Mouse (Mus musculus): ENCODE data around the gene Adgrd1.
A peak's percentile ranks its signal among the peaks of the same experiment; 100 is the strongest.

Gene Adgrd1

DNA sequence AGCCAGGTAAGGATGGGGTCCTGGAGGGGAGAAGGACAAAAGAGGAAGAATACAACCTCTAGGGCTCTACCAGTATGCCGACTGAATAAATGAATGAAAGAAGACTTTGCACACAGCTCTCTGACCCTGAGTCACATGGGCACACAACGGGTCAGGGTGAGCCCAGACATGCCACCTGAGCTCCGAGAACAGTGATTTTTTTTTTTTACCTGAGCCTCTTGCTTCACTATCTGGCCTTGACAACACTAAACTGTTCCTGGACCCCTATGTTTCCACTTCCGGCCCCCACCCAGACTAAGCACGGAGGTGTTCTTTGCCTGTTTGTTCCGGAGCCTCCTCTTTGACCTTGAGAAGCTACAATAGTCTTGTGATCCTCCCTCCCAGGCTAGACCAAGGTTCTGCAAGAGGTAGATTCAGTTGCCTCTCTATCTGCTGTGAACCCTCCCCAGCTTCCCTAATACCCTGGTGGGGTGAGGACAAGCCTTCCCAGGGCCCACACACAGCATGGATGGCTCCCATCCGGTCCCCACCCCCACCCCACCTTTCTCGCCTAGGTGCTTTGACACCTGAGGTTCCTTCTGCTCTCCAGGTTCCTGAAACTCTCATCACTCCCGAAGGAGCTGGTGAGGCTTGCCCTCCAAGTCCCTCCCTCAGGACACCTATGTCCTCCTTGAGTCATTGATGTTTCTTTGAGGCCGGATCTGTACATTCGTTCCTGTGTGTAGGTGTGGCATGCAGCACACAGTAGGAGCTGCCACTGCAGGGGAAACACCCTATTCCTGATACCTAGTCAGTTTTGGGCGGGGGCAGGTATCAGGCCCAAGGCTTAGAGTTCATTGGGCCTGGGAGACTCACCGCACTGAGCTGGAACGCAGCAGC lies 58.7 kb downstream of the Adgrd1 start:
- DNase-seq (ENCODE audit: inconsistent ontology term), result no peak

DNA sequence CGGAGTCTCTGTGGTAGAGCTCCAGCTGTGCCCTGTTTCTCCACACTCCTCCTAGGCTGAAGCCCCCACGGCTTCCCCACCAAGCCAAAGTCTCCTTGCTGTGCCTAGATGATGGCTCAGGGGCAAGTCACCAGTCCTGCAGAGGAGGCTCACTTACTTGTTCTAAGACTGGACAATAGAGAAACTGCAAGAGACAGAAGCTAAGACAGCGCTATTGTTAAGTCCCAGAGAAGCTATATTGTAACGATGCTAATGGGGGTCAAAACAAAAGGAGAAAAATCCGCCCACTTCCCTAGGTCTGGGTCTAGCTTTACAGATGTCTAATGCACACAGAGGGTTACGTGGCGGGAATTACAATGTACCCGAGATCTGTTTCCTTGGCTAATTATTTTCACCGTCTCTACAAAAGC lies 59.4 kb downstream of the Adgrd1 start:
- no peak for DNase-seq (ENCODE audit: inconsistent ontology term)

DNA sequence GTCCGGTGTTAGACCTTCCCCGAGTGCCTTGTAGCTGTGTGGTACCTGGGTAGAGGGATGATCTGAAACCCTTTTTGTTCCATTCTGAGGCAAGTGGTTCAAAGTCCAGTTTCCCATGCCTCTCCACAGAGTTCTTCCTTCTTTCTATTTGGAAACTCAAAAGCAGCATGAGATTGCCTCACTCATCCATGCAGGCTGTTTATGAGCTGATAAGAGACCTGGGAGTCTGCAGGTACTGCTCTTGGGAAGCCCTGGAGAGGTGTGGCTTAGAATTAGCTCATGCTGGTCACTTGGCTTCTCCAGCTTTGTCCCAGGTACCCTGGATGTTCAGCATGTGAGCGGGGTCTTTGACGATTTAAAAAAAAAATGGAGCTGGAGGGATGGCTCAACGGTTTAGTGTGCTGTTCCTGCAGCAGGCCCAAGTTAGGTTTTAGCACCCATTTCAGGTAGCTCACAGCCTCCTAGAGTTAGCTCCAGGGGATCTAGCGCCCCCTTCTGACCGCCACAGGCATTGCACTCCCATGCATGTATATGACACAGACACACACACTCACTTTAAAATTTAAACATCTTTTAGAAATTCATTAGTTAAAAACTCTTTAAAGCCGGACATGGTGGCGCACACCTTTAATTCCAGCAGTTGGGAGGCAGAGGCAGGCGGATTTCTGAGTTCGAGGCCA lies 65.0 kb downstream of the Adgrd1 start:
- DNase-seq (ENCODE audit: inconsistent ontology term), result no peak

DNA sequence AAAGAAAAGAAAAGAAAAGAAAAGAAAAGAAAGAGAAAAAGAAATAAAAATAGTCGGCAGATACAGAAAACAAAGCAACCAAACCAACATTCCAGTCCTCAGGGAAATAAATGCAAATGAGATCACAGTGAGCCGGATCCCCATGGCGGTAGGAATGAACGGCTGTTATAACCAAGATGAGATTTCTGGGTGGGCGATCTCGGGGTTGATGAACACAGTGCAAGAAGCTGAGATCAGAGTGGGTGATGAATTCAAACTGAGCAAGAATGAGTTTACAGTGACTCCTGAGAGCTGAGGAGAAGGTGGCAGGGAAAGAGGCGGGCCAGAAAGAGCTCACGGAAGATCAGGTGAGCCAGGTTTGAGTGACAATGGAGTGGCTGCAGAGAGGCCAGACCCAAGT lies 66.9 kb downstream of the Adgrd1 start:
- no peak for DNase-seq (ENCODE audit: inconsistent ontology term)

DNA sequence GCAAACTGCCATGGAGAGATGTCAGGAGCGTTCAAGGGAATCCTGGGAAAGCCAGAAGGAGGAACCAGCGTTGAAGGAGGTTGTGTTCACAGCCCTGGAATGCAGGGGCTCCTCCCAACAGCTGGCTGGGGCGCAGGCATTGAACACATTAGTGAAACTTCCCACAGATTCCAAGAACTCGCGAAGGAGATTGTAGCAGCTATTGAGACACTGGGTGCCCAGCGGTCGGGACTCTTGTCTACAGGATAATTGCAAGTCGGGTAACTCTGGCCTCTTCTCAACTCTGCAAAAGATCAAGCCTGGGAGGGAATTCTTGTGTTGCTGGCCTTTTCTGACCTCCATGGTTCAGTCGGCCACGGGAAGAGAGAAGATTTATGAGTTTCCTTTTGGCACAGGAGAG lies 67.5 kb downstream of the Adgrd1 start:
- peak; percentile 7 for DNase-seq (ENCODE audit: inconsistent ontology term)

DNA sequence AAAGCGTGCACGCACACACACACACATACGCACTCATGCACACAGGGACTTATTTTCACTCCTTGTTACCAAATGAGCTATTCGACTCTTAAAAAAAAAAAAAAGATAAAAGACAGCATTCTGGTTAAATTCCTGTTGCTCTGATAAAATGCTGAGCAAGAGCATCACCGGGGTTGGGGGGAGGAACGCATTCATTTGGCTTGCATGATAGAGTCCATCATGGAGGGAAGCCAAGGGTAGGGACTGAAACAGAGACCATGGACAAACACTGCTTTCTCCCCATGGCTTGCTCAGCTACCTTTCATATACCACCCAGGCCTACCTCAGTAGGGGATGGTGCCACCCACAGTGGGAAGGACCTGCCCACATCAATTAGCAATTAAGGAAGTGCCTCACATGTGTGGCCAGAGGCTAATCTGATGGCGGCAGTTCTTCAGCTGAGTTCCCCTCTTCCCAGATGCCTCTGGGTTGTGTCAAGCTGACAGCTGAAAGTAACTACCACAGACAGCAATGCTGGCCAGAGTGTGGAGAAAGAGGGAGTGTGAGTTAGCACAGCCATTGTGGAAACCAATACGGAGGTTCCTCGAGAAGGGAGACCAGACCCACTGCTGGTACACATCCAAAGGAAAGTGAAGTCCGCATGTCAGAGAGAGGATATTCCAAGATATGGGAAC lies 68.5 kb downstream of the Adgrd1 start:
- no peak for DNase-seq (ENCODE audit: inconsistent ontology term)

DNA sequence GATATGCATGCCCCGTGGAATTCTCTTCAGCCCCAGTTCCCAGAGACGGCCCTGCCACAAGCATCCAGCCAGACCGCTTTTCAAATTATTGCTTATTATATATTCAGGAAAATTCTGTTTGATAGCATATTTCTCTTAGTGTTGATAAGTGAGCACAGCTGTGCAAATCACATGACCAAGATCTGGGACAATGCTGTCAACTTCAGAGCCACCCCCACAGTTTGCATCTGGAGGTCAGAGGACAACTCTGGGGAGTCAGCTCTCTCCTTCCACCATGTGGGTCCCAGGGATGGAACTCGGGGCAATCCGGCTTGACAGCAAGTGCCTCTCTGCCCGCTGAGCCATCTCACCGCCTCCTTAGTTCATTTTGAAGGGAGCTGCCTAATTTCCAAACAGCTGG lies 69.0 kb downstream of the Adgrd1 start:
- no peak for DNase-seq (ENCODE audit: inconsistent ontology term)

DNA sequence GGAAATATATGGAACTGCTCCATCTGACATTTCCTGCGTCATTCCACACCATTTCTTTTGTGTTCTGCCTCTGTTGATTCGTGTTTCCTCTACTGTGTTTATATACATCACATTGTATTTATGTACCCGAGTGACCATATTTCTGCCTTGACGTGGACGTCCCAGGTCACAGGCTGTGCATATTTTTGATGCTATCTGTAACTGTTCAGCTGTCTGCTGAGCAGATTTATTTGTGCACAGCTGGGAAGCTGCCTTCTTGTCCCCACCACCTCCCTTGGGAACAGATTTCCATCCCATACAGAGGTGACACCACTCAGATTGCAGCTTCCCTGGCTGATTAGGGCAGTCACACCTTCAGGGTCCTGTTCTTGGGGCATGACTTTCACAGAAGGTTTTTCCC lies 72.5 kb downstream of the Adgrd1 start:
- no peak for DNase-seq (ENCODE audit: inconsistent ontology term)

DNA sequence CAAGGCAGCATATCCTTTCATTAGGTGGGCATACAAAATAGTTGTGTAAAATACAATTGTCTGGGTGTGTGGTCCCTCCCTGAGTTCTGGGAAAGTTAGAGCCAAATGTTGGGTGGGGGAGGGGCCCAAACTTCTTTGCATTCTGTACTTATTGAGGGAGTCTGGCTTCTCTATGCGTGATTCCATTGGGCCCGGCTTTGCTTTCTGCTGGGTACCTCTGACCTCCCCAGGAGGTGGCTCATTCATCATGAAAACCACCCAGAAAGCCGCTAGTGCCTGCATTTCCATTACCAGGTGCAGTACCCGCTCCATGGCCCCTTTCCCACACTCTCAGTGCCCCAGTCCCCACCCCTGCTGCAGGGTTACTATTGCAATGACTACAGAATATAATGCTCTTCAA lies 73.0 kb downstream of the Adgrd1 start:
- no peak for DNase-seq (ENCODE audit: inconsistent ontology term)

DNA sequence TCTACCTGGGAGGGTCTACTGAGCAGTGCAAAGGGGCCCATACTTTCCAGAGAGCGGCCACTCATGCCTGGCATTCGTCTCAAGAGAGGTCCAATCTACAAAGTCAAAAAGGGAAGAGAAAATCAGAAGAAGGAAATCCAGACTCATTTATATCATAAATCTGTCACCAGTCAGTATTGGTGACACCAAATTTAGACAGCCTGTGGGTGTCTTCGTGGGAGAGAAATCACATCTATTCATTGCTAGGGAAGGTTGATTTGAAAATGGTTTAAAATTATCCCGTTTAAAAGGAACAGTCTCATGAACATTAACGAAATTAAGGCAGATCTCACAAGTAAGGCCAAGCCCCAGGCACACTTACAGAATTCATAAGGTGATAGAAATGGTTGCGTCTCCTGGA lies 76.0 kb downstream of the Adgrd1 start:
- no peak for DNase-seq (ENCODE audit: inconsistent ontology term)

DNA sequence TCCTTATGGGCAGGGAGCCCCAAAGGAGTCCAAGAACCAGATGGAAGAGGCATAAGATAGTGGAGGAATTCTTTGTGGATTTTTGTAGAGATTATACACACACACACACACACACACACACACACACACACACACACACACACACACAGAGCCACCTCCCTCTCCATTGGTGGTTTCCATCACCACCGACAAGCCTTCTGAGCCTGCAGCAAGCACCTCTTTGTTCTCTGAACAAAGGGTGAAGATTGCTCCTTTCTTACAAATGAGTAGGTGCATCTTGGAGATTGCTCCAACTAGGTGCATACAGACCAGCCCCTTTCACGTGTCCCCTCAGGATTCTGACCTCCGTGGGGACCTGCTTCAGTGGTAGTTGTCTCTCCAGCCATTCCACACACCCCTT lies 79.4 kb downstream of the Adgrd1 start:
- no peak for DNase-seq (ENCODE audit: inconsistent ontology term)

DNA sequence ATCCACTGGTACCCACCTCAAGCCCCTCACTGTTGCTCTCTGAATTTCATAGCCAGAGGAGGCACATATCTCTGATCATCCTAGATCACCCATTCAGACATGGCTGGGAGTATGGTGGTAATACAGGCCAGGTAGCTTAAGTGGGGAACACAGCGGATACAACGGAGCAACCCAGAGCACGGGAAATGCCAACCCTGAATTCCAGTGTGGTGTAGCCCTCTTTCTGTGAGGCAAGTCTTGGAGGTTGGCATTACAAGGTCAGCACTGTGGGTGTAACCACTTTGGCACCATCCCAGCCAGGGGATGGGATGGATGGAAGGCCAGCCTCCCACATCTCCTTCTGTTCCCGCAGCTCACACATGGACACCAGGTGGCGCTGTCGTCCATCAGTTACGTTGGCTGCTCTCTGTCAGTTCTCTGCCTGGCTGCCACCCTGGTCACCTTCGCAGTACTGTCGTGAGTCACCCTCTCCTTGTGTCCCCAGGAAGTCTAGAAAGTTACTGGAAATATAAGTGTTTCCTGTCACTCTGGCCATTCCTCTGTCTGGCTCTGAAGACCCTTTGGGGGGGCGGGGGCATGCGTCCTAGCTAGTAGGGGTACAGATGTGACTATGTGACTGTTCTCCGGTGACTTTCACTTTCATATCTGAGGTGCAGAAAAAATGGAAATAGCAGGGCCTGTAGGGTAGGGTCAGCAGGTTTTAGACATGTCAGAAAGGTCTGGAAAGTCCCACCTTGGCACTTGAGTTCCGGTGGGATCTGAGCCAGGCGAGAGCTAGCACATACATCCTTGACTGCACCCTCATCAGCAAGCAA lies 81.4 kb downstream of the Adgrd1 start:
- DNase-seq (ENCODE audit: inconsistent ontology term), result peak; percentile 77

DNA sequence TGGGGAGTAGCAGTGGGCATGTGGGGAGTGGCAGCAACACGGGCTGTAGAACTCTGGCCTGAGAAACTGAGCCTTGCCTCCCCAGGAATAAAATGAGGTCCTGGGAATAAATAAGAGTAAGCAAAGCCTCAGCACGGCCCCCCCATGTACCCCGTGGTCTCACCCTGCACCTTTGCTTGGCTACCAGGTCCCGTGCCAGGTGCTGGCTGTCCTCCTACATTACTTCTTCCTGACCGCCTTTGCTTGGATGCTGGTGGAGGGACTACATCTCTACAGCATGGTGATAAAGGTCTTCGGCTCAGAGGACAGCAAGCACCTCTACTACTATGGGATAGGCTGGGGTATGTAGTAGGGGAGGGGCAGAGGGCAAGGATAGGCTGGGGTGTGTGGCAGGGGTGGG lies 82.8 kb downstream of the Adgrd1 start:
- DNase-seq (ENCODE audit: inconsistent ontology term), result no peak

DNA sequence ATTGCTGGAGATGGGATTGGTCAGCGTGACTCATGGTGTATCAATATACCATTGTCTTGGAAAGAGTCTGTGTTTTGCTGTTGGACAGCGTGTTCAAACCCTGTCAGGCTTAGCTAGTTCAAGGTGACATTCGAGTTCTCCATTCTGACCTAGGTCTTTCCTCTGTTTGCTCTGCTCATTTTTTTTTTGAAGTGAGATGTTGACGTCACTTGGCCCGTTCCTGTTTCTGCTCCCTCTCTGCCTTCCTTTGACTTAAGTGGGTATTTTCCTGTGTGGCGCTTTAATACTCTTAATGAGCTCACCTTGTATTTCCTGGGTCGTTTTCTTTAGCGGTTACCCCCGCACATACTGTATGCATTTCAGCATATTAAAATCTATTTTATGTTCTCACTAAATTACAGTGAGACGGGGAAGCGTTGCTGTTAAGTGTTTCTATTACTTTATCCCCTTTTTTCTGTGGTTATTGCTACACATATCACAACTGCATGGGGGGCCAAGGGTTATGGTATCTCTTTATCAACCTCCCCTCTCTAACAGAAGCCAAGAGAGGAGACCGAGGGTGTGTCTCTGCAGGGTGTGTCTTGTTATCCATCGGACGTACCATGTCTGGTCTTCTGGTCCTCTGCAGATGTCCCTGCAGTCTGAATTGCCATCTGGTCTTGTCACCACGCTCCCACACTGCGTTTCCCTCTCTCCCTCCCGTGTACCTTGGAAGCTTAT lies 83.6 kb downstream of the Adgrd1 start:
- no peak for DNase-seq (ENCODE audit: inconsistent ontology term)

DNA sequence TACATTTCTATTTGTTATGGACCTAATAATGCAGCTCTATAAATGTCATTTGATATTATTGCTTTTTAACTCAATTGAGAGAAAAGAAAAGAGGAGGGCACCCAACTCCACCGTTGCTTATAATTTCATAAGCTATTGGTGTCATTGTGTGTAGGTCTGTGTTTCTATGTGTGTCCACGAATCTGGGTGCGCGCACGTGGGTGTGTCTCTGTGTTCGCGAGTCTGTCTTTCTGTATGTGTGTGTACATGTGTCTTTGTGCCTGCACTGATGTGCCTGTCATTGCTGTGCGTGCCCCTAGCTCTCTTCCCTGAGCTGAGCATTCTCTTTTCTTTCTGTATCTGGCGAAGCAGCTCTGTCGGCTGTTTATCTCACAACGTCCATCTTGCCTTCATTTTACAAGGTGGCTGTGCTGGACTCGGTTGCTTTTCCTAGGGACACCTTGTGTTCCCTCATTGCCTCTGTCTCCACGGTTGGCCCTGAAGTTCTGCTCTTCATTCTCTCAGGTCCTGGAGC lies 84.2 kb downstream of the Adgrd1 start:
- DNase-seq (ENCODE audit: inconsistent ontology term), result no peak

DNA sequence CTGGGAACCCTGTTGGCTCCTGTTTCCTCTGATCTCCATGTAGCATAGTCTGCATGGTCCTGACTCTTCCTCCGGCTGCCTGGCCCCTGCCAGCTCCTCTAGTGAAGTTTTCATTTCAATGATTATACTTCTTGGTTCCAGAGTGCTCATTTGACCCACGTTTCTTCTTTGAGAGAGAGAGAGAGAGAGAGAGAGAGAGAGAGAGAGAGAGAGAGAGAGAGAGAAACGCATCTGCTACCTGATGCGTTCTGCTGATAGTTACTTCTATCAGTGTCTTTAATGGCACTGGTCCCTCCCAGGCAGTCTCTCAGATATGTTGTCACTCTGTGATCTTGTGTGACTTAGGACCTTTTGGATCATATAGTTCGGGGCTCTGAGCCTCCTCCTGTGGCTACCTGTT lies 84.9 kb downstream of the Adgrd1 start:
- no peak for DNase-seq (ENCODE audit: inconsistent ontology term)

DNA sequence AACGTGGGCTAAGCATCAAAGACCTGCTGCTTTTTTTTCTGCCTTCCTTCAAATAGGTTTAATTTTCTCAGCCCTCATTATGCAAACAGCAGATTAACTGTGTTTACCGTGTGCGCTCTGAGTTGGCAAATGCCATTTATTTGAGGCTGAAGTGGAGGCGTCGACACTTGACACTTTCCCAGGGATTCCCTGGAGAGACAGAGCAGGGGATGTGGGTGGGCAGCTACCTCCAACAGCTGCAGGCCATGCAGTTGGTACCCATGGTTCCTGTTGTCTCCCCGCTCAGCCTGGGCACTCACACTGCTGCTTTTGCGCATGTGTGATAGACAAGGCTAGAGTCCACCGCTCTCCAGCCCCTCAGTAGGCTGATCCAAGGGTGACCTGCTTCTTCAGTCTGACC lies 86.0 kb downstream of the Adgrd1 start:
- DNase-seq (ENCODE audit: inconsistent ontology term), result no peak

DNA sequence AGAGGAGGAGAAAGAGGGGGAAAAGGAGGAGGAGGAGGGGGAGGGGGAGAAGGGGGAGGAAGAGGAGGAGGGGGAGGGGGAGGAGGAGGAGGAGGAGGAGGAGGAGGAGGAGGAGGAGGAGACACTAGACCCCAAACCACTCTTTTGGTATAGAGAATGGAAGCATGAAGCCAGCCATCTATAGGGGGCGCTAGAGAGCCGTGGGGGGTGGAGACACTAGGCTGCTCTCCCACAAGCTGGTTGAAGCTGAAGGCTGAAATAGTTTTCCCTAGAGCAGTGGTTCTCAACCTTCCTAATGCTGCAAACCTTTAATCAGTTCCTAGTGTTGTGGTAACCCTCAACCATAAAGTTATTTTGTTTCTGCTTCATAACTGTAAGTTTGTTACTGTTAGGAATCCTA lies 89.7 kb downstream of the Adgrd1 start:
- DNase-seq (ENCODE audit: inconsistent ontology term), result no peak

DNA sequence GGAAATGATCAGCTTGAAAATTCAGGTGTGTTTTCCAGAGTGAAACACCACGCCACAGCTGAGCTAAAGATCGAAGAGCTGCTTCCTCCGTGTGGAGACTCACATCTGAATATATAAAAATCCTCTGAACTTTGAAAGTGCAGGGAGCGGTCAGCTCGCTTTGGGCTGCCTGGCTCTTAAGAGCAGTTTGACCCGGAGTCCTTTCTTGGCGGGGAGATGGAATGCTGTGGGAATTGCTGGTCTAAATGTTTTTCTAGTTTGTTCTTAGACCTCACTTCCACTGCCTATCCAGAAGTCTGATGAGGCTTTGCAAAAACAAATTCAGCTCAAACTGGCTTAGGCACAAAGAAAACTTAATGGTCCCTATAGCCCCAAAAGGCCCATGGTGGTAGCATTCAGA lies 90.4 kb downstream of the Adgrd1 start:
- DNase-seq (ENCODE audit: inconsistent ontology term), result no peak

DNA sequence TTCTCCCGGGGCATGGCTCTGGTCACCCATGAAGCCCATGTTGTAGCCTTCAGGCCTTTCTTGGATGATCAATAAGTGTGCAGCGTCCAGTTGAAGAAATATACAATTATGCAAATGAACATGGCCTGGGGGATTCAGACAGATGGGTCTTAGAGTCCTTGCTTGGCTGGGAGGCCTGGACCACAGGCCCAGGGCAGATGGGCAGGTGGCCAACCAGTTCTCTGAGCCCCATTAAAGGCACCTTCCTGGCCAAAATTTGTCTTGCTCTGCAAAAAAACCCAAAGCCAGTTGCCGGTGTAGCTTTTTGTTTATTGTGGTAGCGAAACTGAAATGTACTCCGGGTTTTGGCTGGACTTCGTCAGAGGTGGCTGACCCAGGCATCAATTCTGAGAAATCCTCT lies 92.5 kb downstream of the Adgrd1 start:
- no peak for DNase-seq (ENCODE audit: inconsistent ontology term)

DNA sequence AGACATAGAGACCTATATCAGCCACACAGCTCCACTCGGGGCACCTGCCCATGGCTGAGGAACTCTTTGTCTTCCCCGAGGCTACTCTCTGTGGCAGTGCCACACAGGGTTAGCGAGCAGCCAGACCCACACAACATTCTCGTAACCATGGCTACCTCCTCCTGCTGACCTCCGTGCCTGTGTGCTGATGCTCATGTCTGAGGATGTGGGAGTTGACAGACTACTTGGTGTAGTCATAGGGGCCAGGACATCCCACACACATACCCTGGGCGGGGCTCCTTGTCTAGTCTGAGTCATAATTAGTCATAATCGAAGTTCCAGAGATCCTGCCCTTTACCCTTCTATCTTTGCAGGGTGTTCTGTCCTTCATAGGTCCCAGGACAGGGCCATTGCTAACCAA lies 93.5 kb downstream of the Adgrd1 start:
- peak; percentile 42 for DNase-seq (ENCODE audit: inconsistent ontology term)
